Mouse (Mus musculus) lung, adult 18-20 months (tissue): ENCODE measurements at regions not wholly inside any gene's neighbourhood (a gene's known extent, or its start where the extent isn't known, plus 50 kb on each side); places are given as distances from the start of the nearest gene placed in this dataset.
"Not testable (repeated sequence)": the region's sequence is repeated elsewhere in the genome, so short reads cannot be mapped to it uniquely, and the experiment has no call there.

ENCODE experiments used
- DNase-seq, 2 experiments: peaks; one replicate each; pipeline ENCODE4 v3.0.0; 2022; ENCODE audit warnings: mixed read lengths in 2 of 2

DNA sequence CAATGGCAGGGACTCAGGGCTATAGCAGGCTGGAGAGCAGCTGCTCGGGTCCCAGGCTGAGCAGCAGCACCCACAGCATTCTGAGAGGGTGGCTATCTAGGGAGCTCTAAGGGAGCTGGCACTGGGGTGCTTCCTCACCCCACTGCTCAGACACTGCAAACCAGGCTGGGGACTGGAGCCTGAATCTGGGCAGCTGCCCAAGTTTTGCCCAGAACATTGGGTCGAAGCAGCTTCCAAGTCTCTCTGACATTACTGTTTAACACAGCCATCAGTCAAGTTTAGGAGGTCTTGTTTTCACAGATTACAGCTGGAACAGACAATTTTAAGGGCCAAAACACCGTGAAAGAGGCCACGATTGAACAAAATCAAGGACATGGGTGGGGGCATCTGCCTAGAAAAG lies 96.1 kb upstream of the Tcerg1l start:
- DNase-seq: no peak

DNA sequence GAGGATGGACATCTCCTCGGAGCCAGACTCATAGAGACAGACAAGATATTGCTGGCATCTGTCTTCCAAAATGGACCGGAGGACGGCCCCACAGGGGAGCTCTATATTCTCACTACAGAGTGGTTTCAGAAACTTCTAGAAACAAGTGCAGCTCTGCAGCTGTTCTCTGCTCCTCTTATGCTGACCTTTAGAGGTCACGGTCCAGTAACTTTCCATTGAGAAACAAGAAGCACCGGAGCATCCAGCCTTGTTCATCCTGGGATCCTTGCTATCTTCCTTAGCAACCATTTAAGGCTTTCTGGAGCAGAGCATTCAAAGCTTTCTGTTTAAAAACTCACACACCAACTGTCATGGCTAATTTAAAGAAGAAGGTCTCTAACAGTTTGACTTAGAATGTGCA lies 94.7 kb upstream of the Tcerg1l start:
- DNase-seq: no peak

GRCm38 (mm10) chr7:138489471-138489870 lies 91.9 kb upstream of the Tcerg1l start:
- DNase-seq: no peak

DNA sequence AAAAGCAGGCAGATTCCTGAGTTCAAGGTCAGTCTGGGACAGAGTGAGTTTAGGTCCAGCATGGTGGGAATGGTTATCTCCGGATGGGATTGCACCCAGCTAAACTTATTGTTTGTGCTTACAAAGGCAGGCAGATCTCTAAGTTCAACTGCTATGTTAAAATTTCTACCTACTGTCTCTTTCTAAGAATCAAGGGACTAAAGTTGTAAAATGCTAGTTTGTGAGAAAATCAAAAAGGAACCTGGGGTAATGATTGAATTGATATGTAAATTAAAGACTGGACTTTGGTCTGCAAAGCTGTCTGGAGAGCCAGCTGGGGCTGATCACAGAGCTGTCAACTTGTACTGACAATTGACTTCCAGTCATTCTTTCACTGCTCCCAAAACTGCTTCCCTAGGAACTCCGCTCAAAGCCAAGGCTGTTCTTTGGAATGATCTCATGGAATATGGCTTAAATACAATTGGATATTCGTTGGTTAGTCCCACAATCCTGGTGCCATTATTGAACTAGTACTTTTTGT lies 90.7 kb upstream of the Tcerg1l start:
- DNase-seq: no peak

- DNase-seq: no peak
These were observed 75.4 kb upstream of the Tcerg1l start for GRCm38 (mm10) chr7:138472891-138473455.

GRCm38 (mm10) chr7:138472371-138472770 lies 74.8 kb upstream of the Tcerg1l start:
- DNase-seq: no peak

GRCm38 (mm10) chr7:138469211-138469610 lies 71.7 kb upstream of the Tcerg1l start:
- DNase-seq: no peak

GRCm38 (mm10) chr7:138468436-138468835 lies 70.9 kb upstream of the Tcerg1l start:
- DNase-seq: no peak

- DNase-seq: no peak
These were observed 70.5 kb upstream of the Tcerg1l start for GRCm38 (mm10) chr7:138467981-138468380.

- DNase-seq: no peak
These were observed 69.9 kb upstream of the Tcerg1l start for GRCm38 (mm10) chr7:138467386-138467785.

GRCm38 (mm10) chr7:138457964-138458363 lies 60.4 kb upstream of the Tcerg1l start:
- no peak for DNase-seq

GRCm38 (mm10) chr7:138455371-138455770 lies 57.8 kb upstream of the Tcerg1l start:
- no peak for DNase-seq

DNA sequence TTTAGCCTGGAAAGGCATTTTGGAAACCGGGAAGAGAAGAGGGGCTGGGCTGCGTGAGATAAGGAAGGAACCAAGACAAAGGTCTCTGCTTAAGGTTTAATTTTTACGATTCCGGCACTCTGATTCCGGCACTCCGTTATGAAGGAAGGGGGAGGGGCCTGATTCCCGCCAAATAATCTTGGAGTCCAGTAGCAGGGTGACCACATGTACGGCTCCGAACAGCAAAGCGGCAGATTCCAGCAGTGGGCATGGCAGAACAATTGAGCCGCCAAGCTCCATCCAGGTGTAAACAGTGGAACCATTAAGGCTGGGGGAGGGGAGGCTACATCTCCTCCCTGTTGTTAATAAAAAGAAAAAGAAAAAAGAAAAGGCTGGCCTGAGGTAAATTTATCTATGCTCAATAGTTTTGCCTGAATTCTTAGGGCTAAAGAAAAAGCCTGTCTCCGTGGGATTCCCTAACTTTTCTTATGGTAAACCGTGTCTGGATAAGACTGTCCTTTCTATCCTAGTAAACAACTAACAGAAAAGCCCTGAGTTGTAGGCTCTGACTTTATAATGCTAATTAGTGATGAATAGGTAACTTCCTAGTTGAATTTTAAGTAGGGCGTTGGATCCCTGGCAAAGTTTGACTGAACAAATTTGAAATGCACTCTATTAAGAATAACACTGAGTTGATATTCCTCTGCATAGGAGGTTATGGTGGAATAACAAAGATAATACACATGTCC lies 57.1 kb upstream of the Tcerg1l start:
- DNase-seq: not testable (repeated sequence)

DNA sequence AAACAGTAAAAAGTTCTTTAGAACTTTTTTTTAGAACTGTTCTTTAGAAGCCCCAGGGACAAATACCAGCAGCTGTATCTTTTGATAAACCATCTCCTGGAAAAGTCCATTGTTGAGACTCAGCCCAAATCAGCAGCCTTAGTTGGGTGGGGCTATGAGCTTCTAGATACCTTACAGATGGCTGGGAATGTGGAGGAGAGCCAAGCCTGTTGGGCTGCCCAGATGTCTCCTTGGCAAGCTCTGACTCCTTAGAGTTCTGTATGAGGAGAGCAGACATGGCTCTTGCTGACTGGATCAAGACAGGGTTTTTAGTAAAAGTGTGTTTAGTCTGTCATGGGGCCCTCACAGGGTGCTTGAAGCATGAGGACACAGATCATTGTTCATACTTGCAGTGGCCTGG lies 53.8 kb upstream of the Tcerg1l start:
- DNase-seq: no peak

GRCm38 (mm10) chr7:138448519-138448918 lies 51.0 kb upstream of the Tcerg1l start:
- no peak for DNase-seq
